Mouse (Mus musculus): ENCODE results near the gene Cfap54.

The Cfap54 gene

DNA sequence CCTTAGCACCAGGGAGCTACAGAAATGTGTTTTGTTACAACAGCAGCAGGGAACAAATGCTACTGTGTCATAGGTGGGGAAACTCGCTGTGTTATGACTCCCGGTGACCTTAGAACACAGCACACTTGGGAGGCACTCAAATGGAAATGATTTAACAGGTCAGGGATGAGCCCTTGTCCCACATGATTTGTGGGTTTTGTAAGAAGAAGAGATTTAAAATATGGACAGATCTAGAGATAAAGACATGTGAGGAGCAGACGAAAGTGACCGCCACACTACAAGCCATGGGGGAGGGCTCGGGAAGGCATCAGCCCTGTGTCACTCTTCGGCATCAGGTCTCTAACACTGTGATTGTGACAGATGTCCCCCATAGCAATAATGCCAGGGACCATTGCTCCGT, 144.3 kb downstream of the Cfap54 start:
- no peak for DNase-seq (ENCODE audit: low spot score)

DNA sequence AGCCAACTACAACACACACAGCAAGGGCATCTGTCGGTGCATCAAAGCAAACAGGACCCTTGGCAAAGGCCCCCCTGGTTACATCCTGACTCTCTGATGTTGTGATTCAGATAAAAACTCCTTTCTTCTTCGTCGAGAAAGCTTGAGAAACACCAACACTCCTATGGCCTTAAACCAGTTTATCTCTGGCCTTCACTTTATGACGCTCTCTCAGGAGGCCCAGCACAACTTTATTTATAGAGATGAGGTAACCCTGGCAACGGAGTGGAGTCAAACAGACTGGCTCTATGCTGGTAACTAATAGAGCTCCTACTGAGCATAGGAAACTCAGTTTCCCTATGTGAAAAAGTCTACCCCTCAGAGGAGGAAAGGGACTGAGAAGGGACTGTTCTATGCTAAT, 146.9 kb downstream of the Cfap54 start:
- DNase-seq (ENCODE audit: low spot score): no peak

DNA sequence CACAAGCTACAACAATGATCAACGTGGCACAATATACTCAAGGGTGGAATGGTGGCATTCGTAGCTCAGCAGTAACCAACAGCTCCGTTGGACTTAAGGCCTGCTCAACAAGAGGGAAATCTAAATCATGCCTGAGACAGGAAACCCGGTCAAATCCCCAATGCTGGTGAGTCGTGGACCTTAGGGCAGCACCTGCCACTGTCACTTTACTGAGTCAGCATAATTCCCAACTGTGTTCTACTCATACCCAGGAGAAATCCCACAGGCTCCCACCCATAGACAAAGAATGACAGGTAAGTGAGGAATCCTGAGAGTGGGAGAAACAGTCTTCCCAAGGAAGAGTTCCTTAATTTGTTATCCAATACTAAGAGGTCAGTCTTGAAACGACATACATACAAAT, 147.8 kb downstream of the Cfap54 start:
- DNase-seq (ENCODE audit: low spot score): no peak

DNA sequence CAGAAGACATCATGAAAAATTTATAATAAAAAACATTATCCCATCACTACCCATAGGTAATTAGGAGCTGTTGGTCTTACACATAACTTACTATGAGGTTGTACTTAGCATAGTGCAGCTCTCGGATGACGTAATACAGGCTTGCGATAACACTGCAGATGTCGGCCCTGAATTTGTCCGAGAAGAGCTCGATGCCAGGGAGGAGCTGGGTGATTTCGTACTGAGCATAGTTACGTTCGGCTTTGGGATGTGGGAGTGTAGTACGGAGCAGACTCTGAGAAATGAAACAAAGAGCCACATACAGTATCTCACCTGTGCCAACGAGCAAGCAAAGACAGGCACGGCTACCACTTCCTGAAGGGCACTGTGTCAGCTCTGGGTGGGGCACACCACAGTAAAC, 149.0 kb downstream of the Cfap54 start:
- DNase-seq (ENCODE audit: low spot score): no peak

DNA sequence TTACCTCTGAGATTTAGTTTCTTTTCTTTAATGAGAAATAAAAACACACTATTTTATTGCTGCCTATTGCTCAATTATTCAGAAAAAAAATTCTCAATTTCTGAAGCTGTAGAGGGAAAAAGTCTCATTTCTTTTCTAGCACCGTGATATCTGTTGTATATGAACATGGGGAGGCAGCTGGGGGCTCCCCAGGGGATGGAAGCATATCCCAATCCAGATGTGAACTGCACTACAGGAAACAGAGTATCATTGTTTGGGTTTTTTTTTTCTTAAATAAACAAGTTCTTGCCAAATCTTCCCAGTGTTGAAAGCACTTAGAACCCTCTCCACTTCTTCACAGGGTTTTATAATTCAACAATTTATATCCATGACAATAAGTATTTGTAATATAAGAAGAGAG, 151.4 kb downstream of the Cfap54 start:
- DNase-seq (ENCODE audit: low spot score): no peak

DNA sequence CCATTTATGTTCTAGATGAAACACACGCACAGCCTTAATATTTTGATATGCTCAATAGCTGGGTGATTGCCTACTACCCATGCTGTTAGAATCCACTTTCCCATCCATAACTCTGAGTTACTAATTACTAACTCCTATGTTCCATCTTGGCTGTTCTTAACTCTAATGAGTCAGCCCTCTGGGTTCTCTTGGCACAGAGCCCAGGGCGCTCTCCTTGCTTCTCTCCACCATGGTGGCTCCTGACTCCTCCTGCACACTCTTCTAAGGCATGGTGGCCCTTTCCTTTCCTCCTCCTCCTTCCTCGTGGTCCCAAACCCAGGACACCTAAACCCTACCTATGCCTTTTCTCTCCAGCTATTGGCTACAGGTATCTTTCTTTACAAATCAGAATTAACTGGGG, 153.2 kb downstream of the Cfap54 start:
- no peak for DNase-seq (ENCODE audit: low spot score)

DNA sequence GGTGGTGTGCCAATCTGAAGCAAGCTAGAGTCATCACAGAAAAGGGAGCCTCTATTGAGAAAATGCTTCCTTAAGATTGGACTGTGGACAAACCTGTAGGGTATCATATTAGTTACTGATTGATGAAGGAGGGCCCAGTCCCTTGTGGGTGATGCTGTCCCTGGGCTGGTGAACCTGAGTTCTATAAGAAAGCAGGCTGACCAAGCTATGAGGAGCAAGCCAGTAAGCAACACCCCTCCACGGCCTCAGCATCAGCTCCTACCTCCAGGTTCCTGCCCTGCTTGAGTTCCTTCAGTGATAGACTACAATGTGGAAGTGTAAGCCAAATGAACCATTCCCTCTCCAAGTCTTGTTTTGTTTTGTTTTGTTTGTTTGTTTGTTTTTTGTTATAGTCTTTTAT, 162.9 kb downstream of the Cfap54 start:
- no peak for DNase-seq (ENCODE audit: low spot score)

DNA sequence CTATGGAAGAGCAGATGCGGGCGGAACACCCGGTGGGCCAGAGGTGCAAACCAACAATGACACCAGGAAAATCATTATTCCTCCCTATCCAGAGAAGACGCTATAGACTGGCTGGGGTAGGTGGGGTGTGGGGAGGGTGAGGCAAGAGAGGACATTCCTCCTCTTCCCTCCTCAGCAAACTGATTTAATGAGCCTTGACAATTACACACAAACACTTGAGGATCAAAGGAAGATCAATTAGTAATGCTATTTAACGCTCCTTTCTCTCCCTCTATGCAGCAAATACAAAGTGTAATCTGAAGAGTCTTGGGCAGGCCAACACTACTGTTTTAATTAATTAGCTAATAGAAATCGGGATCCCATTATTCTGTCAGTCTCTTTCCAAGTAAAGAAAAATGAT, 174.2 kb downstream of the Cfap54 start:
- DNase-seq (ENCODE audit: low spot score): no peak

DNA sequence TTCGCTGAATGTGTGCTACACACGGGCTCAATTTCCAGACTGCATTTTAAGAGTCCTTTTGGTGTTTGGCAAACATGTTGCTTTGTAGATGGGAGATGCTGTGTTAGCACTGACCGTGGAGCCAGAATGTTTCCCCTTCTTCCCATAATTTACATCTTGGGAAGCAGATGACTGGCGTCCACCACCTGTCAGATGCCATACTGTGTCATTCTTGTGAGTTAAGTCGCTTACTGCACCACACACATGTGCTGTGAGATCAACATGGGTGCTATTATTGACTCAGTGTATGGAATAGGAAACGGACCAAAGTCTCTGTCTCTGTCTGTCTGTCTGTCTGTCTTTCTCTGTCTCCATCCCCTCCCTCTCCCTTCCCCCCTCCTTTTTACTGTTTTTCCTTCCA, 193.0 kb downstream of the Cfap54 start:
- DNase-seq (ENCODE audit: low spot score): no peak

DNA sequence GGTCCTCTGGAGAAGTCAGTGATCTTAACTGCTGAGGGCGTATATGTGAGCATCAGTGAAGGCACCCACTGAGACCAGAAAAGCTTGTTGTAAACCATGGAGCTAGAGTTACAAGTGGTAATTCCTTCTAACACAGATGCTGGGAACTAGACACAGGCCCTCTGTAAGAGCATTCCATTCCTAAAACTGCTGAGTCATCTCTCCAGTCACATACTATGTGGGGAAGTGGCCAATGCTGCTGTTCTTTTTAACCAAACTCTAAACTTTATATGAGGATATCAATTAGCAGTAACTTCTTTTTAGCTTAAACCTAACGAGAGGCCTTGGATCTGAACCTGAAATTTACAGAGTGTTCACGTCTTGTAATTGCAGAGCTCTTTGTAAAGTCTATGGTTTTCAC, 203.4 kb downstream of the Cfap54 start:
- no peak for DNase-seq (ENCODE audit: low spot score)

DNA sequence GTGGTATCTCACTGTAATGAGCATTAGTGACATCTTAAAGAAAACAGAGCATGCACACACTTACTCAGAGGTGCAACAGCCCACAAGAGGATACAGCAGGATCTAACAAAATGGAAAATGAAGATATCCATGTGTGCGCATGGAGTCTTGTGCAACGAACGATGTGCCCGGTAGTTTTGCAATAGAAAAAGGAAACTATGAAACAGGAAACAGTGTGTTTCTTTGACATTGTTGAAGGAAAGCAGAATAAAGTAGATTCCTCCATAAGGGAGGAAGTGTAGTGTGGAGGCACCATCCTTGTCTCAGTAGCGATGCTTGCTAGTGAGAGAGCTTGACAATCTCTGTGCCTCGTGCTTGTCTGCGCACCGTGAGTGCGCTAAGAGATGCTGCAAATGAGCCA, 240.4 kb downstream of the Cfap54 start:
- no peak for DNase-seq (ENCODE audit: low spot score)

DNA sequence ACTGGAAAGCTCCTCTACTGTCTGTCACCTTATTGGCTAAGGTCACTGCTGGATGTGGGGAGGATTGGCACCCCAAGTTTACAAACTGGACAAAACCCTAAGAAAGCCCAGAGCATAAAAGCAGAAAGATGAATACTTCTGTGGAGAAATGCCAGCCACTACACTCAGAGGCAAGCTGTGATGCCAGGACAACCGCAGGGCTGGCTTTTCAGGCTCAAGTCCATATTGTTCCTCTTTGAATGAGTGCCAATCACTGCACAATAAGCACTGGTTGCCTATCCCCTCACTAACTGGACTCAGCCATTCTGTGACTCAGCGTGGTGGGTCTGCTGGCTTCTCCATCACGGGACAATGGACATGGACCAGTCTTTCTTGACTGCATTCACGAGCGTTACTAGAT, 243.8 kb downstream of the Cfap54 start:
- DNase-seq (ENCODE audit: low spot score): no peak

DNA sequence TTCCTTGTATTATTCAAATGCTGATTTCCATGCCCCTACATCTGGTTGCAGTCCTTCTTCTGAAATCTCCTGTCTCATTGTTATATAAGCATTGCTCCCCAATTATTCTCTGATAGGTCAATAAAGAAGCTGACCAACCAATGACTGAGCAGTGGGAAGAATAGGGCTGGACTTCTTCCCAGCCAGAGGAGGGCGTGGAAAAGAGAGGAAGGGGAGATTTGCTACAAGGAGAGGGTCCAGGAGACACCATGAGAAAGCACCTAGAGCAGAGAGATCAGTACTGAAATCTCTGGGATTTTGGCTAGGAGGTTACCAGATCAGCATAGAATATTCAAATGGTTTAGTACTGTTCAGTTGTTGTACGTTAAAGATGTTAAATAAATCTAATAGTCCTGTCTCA, 244.4 kb downstream of the Cfap54 start:
- no peak for DNase-seq (ENCODE audit: low spot score)

DNA sequence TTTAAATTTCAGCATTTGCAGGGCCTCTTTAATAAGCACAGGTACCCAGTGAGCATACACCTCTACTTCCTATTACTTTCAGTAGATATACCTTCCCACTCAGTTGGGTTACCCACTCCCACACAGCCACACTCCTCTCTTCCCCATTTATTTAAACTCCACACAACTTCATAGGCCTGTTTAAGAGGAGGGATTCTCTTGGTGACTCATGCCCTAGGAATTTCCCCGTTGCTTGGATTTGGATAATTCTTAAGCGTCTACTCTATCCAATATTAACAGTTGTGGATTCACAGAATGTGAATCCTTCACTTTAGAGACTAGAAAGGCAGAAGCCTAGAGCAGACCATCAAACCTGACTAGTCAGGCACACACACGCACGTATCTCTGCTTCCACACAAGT, 259.9 kb downstream of the Cfap54 start:
- no peak for DNase-seq (ENCODE audit: low spot score)

DNA sequence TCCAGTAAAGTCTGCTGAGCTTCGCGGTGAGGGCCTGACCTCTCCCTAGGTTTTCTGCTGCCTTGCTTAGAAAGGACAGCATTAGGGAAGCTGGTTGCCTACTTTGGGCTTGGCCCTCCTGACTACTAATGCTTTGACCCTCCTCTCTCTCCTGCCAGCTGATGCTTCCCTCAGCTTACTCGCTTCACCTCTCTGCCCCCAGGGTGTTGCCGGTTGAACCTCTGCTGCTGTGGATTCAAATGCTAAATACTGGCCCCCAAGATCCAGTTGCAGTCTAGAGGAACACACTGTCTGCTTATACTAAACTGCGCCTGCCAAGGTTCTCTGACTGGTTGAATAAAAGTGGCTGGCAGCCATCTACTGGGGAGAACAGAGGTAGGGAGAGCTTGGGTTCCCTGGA, 263.2 kb downstream of the Cfap54 start:
- no peak for DNase-seq (ENCODE audit: low spot score)

DNA sequence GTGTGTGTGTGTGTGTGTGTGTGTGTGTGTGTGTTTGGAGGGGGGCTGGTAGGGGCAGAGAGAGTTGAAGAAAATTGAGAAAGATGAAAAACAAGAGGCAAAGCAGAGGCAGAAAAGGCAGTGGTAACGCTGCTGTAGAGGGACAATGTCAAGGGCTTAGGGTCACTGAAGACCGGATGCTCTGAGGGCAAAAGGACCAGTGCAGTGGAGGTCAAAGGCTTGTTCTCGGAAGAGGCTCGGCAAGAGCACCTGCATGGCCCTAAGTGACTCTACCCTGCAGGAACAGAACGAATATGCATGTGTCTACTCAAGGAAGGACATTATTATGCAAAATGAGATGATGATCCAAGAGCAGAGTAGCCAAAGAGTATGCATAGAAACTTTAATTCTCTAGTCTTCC, 264.5 kb downstream of the Cfap54 start:
- no peak for DNase-seq (ENCODE audit: low spot score)

DNA sequence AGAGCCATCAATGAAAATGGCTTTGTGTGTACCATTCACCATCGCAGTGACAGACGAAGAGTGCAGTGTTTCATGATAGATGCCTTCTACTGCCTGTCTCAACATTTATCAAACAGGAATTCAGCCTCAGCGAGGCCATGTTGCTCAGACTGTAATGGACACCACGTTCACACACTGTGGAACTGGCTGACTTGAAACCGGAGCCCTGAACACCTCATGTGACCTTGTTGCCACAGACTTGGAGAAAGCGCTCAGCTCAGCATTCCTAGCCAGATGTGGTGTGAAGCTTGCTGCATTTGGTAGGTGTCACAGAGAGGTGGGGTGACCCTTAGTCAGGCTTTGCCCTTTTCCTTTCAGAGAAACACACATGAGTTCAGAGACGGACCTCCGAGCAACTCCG, 270.5 kb downstream of the Cfap54 start:
- DNase-seq (ENCODE audit: low spot score): no peak

DNA sequence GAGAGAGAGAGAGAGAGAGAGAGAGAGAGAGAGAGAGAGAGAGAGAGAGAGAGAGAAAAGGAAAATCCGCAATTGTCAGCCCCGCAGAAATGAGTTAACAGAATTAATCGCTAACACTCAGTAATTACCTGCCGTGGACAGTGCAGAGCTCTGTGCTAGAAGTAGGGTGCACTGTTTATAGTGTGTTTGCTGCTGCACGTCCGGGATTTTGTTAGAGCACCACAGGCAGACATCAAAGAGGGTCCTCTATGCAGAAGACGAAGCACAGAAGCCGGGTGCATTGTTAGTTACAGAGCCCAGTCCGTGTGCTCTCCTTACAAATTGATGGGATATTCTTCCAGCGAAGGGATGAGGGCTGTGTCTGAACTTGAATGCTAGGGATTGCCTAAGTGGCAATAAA, 289.5 kb downstream of the Cfap54 start:
- no peak for DNase-seq (ENCODE audit: low spot score)

DNA sequence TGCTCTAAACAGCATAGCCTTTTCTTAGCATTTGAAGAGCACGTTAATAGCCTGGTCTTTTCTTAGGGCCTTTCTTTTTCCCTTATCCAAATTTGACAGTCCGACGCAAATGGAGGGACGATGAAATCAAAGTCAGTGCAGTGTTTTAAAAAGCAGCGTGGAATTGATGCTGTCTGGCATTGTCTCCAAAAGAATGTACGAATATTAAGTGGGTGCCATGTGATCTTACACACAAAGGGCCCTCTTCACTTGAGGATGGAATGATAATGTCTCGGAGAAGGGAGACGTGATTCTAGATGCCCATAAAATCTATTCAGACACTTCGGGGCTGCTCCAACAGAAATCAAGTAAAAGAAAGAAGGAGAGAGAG, 289.9 kb downstream of the Cfap54 start:
- no peak for DNase-seq (ENCODE audit: low spot score)

DNA sequence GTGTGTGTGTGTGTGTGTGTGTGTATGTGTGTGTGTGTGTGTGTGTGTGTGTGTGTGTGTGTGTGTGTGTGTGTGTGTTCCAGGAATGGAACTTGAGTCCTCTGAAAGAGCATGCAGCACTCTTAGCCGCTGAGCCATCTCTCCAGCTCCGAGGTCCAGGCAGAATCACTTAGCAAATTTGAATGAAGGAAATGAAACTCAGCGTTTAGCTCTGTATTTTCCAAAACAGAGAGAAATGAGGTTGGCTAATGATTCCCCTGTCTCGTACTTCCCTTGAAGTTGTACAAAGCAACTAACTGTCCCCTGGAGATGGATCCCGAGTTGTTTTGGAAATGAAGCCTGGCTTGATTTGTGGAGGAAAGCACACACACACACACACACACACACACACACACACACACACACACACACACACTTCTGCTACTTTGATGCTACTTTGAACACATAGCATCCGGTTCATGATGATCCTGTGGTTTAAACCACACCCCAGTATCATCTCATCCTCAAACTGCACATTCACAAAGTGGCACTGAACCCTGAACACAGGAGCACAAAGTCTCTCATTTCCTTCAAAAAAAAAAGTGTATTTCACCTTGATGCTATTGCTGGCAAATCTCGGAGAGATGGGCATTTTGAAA, 290.4 kb downstream of the Cfap54 start:
- DNase-seq (ENCODE audit: low spot score): no peak

DNA sequence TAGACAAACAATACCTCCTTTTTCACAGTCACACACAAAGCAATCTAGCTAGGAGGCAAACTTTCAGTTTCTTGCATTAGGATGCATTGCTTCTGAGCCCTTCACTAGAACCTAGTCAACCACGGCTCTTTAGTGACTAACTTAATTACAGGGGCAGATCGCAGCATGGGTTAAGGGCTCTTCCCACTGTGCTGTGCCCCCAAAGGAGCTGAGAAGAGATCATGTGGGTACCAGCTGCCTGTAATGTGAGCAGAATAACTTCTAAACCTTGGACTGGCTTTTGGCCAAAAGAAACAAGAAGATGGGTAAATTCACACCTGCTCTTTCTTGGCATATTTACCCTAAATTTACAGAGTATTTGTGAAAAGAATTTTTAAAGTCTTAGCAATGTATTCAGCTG, 291.2 kb downstream of the Cfap54 start:
- DNase-seq (ENCODE audit: low spot score): no peak

DNA sequence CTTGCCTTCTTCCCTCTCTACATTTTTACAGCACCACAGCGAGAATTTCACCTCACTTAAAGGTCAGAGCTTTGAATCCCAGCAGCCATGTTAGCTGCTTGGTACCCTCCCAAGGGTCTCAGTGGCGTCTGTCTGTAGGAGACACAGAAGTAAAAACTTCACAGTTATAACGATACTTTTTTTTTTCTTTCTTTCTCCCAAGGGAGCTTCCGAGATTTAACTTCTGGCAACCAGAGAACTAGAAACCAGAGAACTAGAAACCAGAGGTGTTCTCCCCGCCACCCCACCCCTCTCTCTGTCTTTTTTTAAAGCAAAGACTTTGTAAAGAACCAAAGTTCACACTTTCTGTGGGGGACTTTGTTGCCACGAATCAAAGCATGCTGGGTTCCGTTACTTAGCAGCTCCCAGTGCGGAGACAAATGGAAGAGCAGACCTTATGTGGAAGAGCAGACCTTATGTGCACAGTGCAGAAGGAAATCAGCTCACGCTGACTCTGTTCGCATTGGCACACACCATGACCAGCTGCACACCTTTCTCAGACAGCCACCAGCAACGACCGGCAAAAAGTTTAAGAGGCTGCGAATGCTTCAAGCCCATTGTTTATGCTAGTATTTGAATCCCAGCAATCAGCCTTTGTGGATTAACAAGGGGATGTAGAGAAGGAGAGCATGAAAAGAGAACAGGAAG, 292.9 kb downstream of the Cfap54 start:
- no peak for DNase-seq (ENCODE audit: low spot score)

DNA sequence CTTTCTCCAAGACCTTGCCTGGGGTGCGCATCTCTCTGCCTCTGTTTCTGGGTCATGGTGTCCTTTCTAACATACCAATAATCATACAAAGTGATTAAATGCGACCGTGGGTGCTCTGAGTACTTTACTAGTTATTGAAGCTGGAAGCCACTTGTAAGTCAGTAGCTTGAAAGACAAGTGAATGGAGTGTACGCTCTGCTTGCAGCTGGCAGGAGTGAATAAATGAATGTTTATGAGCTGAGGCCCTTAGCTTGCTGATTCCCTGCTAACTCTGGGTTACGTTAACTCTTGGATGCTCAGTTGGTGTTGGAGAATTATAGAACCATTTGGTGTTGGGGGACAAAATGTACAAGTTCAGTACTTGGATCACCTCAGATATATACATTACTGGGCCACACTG, 298.7 kb downstream of the Cfap54 start:
- no peak for DNase-seq (ENCODE audit: low spot score)

DNA sequence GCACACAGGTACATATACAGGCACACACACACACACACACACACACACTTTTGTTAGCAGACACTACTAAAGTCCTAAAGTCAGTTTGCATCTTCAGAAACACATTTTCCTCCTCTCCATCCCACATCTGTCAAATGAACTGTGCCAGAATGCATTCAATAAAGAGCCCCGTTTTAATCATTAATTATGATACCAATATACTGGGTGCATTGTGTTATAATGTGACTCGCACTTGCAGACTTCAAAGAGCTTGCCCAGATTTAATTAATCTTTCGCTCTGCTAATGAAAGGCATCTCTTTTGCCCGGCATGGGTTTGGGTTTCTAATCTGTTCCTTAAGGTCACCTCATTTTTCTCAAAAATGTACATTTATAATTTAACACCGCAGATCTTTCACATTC, 327.1 kb downstream of the Cfap54 start:
- no peak for DNase-seq (ENCODE audit: low spot score)

All from spleen, adult 12 weeks (tissue).